25 mouse cellular contexts compared by ENCODE assay signal in genomic region chr6:114829660-114830438, GRCm38 (mm10).
"Had no signal": no experiment of that assay in that cellular context is flagged by ENCODE, and none has a peak within 500 bp of the region (broad histone marks: within the 10 kb centered on the region; RNA-seq: fewer than 3 reads in every experiment).

No protein-coding gene starts in this region.

- H3K9me3 ChIP-seq: heart, embryonic 13.5 days; heart, embryonic 15.5 days; hindbrain, embryonic 13.5 days; hindbrain, embryonic 15.5 days; limb, embryonic 13.5 days; limb, embryonic 15.5 days; liver, embryonic 12.5 days had no signal

- H3K9ac ChIP-seq: heart, embryonic 13.5 days; heart, embryonic 15.5 days; hindbrain, embryonic 13.5 days; hindbrain, embryonic 15.5 days; limb, embryonic 13.5 days; limb, embryonic 15.5 days; liver, embryonic 12.5 days; liver, embryonic 14.5 days had no signal

- ATAC-seq: hindbrain, postnatal 0 days; intestine, embryonic 16.5 days; liver, embryonic 12.5 days had no signal

- DNase-seq: gastrocnemius, adult 2 months; gastrocnemius, postnatal 10 days; gastrocnemius, postnatal 25 days; heart, adult 11 months; heart, adult 2 months; heart, postnatal 14 days; heart, postnatal 36 days; kidney, adult 18-20 months; kidney, adult 8-10 months; kidney, postnatal 10 days; kidney, postnatal 36 days; layer of hippocampus, adult 9-11 months; layer of hippocampus, postnatal 36 days; left cerebral cortex, postnatal 4 days had no signal

- H3K4me2 ChIP-seq: heart, embryonic 11.5 days; heart, embryonic 13.5 days; heart, embryonic 15.5 days; hindbrain, embryonic 13.5 days; hindbrain, embryonic 15.5 days; limb, embryonic 13.5 days; limb, embryonic 15.5 days; liver, embryonic 12.5 days had no signal

- H3K36me3 ChIP-seq: heart, embryonic 13.5 days; heart, embryonic 15.5 days; hindbrain, embryonic 13.5 days; hindbrain, embryonic 15.5 days; limb, embryonic 13.5 days; limb, embryonic 15.5 days; liver, embryonic 12.5 days had no signal

- H3K27ac ChIP-seq: gastrocnemius, adult 2 months; heart, adult 2 months; heart, embryonic 13.5 days; heart, embryonic 15.5 days; hindbrain, embryonic 13.5 days; hindbrain, embryonic 15.5 days; hindbrain, postnatal 0 days; limb, embryonic 13.5 days; limb, embryonic 15.5 days; liver, embryonic 12.5 days; liver, embryonic 14.5 days had no signal

- H3K27me3 ChIP-seq: heart, embryonic 13.5 days; heart, embryonic 15.5 days; hindbrain, embryonic 13.5 days; hindbrain, embryonic 15.5 days; limb, embryonic 13.5 days; limb, embryonic 15.5 days; liver, embryonic 12.5 days had no signal

- H3K4me3 ChIP-seq: gastrocnemius, adult 2 months; heart, adult 2 months; heart, embryonic 13.5 days; heart, embryonic 15.5 days; hindbrain, embryonic 13.5 days; hindbrain, embryonic 15.5 days; limb, embryonic 13.5 days; limb, embryonic 15.5 days; liver, embryonic 12.5 days had no signal
